Mouse (Mus musculus) C2C12 (cell line): ENCODE measurements around the gene Rhbdf2. TPM values are rescaled to one million over a fixed set of nuclear protein-coding genes. Genes with fewer than 3 reads are reported as not detected.
"Not testable (repeated sequence)": the region's sequence is repeated elsewhere in the genome, so short reads cannot be mapped to it uniquely, and the experiment has no call there.

Source experiments
- H3K27me3 ChIP-seq: one replicate; pipeline ENCODE4 v1.6.1; 2011; ENCODE audit not compliant: control insufficient read depth, insufficient read depth, insufficient read length
- H3K36me3 ChIP-seq: one replicate; pipeline ENCODE4 v1.6.1; 2011; ENCODE audit not compliant: control insufficient read depth, insufficient read depth
- H3K4me3 ChIP-seq: one replicate; pipeline ENCODE4 v1.5.1; 2011; ENCODE audit warnings: mild to moderate bottlenecking, control low read depth; ENCODE audit not compliant: poor library complexity, insufficient read depth, severe bottlenecking
- H3K79me2 ChIP-seq: one replicate; pipeline ENCODE4 v1.6.1; 2011; ENCODE audit not compliant: control insufficient read depth, insufficient read depth
- H3K79me3 ChIP-seq: one replicate; pipeline ENCODE4 v1.6.1; 2011; ENCODE audit warnings: low read depth, control low read depth
- H3ac ChIP-seq: one replicate; pipeline ENCODE3; 2011; ENCODE audit warnings: low read depth; ENCODE audit not compliant: control insufficient read depth, insufficient read length
- CEBPB ChIP-seq: IDR thresholded peaks from one replicate; pipeline ENCODE4 v1.6.1; 2011; ENCODE audit warnings: low read depth, mild to moderate bottlenecking, control low read depth, moderate library complexity
- CTCF ChIP-seq: IDR thresholded peaks from one replicate; pipeline ENCODE4 v1.5.1; 2011; ENCODE audit not compliant: control insufficient read depth, insufficient read depth, insufficient read length
- FOSL1 ChIP-seq: IDR thresholded peaks from one replicate; pipeline ENCODE4 v1.8.0; 2011; ENCODE audit warnings: mild to moderate bottlenecking, low read length; ENCODE audit not compliant: poor library complexity, insufficient read depth, severe bottlenecking
- MAX ChIP-seq: IDR thresholded peaks from one replicate; pipeline ENCODE4 v1.6.1; 2011; ENCODE audit warnings: mild to moderate bottlenecking, control low read depth
- MYOD1 ChIP-seq: IDR thresholded peaks from one replicate; pipeline ENCODE4 v1.6.1; 2011; ENCODE audit warnings: low read depth; ENCODE audit not compliant: control insufficient read depth, insufficient read length
- MYOG ChIP-seq: IDR thresholded peaks from one replicate; pipeline ENCODE4 v1.6.1; 2011; ENCODE audit not compliant: control insufficient read depth, insufficient read length; ENCODE audit errors: extremely low read depth
- USF1 ChIP-seq: IDR thresholded peaks from one replicate; pipeline ENCODE4 v1.6.1; 2011; ENCODE audit warnings: low read depth, mild to moderate bottlenecking, control low read depth, moderate library complexity
- polyA plus RNA-seq: library from polyadenylated mRNA; unstranded; fragments of >200 nt; fragmentation: generic; extraction: Trizol; gene quantifications from one replicate; pipeline ENCODE4 v1.2.1, GENCODE M21; 2012; ENCODE audit warnings: missing spikeins

The Rhbdf2 gene
- polyA plus RNA-seq, 1 experiment: 1.9 TPM

GRCm38 (mm10) chr11:116612554-116612953, 14.3 kb downstream of the Rhbdf2 start:
- Histone ChIP-seq H3K4me3 (no peak overlapping the region), H3K36me3 (peaks cover 5% of the 10 kb centered on the region), H3ac (no peak overlapping the region), H3K79me2 (peaks cover 12% of the 10 kb centered on the region), H3K79me3 (no peaks in the 10 kb centered on the region), H3K27me3 (no peaks in the 10 kb centered on the region)
- TF ChIP-seq USF1 (no peak), MYOG (no peak), FOSL1 (no peak), CTCF (no peak), MYOD1 (no peak), CEBPB (no peak), MAX (no peak)

- peaks cover 5% of the 10 kb centered on the region for H3K36me3 ChIP-seq
- H3K4me3 ChIP-seq: no peak overlapping the region
- H3K79me2 ChIP-seq: peaks cover 12% of the 10 kb centered on the region
- TF ChIP-seq MYOD1: no peak
- no peak for TF ChIP-seq CEBPB
- TF ChIP-seq FOSL1: no peak
- no peak for TF ChIP-seq MAX
- TF ChIP-seq USF1: no peak
- TF ChIP-seq CTCF: no peak
- no peak for TF ChIP-seq MYOG
- H3K79me3 ChIP-seq: no peaks in the 10 kb centered on the region
- H3ac ChIP-seq: no peak overlapping the region
- no peaks in the 10 kb centered on the region for H3K27me3 ChIP-seq
These were observed 14.9 kb downstream of the Rhbdf2 start for GRCm38 (mm10) chr11:116611883-116612282.

- H3ac ChIP-seq, H3K36me3 ChIP-seq, H3K79me3 ChIP-seq, H3K27me3 ChIP-seq, H3K4me3 ChIP-seq: not testable (repeated sequence)
- peaks cover 12% of the 10 kb centered on the region for H3K79me2 ChIP-seq
These were observed 15.7 kb downstream of the Rhbdf2 start for GRCm38 (mm10) chr11:116611168-116611567.

- Histone ChIP-seq H3K4me3 (no peak overlapping the region), H3K79me3 (no peaks in the 10 kb centered on the region), H3K36me3 (peaks cover 8% of the 10 kb centered on the region), H3K27me3 (no peaks in the 10 kb centered on the region), H3K79me2 (peaks cover 9% of the 10 kb centered on the region), H3ac (no peak overlapping the region)
- TF ChIP-seq MYOD1 (no peak), CTCF (no peak), CEBPB (no peak), USF1 (no peak), FOSL1 (no peak), MAX (no peak), MYOG (no peak)
These were observed 16.7 kb downstream of the Rhbdf2 start for GRCm38 (mm10) chr11:116609965-116610630.

- Histone ChIP-seq H3K36me3 (peaks cover 14% of the 10 kb centered on the region), H3ac (no peak overlapping the region), H3K79me2 (no peaks in the 10 kb centered on the region), H3K27me3 (no peaks in the 10 kb centered on the region), H3K79me3 (no peaks in the 10 kb centered on the region), H3K4me3 (no peak overlapping the region)
- TF ChIP-seq FOSL1 (no peak), MAX (no peak)
These were observed 19.1 kb downstream of the Rhbdf2 start for GRCm38 (mm10) chr11:116607717-116608116.

GRCm38 (mm10) chr11:116604097-116604496, 22.7 kb downstream of the Rhbdf2 start:
- Histone ChIP-seq H3K36me3 (peaks cover 14% of the 10 kb centered on the region), H3K4me3 (no peak overlapping the region), H3K79me3 (no peaks in the 10 kb centered on the region), H3K27me3 (no peaks in the 10 kb centered on the region), H3K79me2 (no peaks in the 10 kb centered on the region), H3ac (no peak overlapping the region)
- TF ChIP-seq MYOG (no peak), MAX (no peak), CEBPB (no peak), USF1 (no peak), CTCF (no peak)
